Mouse (Mus musculus): ENCODE results near the gene Syce1l.

The Syce1l gene

DNA sequence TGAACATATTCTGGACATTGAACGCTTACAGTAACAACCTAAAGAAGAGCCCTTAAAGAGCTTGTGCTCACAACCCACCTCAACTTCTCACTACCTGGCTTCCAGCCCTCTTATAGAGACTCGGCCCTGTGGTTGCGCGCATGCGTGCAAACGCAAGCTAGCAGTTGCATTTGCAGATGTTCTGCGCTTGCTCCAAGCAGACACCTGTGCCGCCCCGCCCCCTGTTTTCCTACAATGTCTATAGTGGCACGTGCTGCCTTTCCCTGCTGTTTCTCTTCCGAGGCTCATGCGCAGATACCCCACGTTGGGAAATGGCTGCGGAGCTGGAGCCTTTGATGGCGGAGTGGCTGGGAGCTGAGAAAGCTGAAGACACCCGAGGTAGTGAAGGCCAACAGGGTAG, at the start of gene Syce1l:
Syce1l (plus strand) TSS at position 288 of the 400 bp plus-strand sequence.
- no peak for DNase-seq (ENCODE audit: extremely low read depth, insufficient read length, low spot score)

DNA sequence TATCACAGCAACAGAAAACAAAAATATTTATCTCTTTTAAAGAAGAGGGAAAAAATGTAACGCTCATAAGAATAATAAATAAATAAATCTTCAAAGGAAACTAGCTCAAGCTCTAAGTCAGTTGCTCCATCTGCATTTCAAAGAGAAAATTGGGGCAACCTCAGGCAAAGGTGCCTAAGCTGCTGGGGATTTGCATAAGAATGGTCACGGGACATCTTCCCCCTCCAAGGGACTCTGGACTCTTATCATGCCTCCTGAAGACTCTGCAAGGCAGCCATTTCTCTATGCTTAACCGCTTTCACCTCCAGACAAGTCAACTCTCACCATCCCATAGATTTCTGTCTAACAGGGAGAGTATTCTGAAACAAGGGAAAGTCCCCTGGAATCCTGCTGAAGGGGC, 44.6 kb upstream of the Syce1l start:
- no peak for DNase-seq (ENCODE audit: extremely low read depth, insufficient read length, low spot score)

DNA sequence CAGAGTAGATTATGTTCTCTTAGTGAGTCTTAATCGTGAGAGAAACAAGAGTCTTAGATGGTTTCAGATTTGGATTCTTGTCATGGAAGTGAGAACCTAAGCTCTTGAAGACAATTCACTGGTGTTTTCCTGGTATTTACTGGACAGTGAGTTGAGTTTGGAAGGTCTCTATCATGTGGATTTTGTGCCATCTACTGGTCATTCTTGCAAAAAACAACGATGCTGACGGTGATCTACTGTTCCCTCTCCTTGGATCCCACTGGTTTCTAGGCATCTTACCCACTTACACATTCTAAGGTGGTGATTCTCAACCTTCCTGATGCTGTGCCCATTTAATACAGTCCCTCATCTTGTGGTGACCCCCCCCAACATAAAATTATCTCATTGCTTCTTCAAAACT, 10.4 kb upstream of the Syce1l start:
- no peak for DNase-seq (ENCODE audit: extremely low read depth, insufficient read length, low spot score)

GRCm38 (mm10) chr8:113634161-113634560, 8.9 kb upstream of the Syce1l start:
- no peak for DNase-seq (ENCODE audit: extremely low read depth, insufficient read length, low spot score)

GRCm38 (mm10) chr8:113634670-113635591, 8.1 kb upstream of the Syce1l start, which contains the start of gene Mon1b:
Mon1b (plus strand) TSS chr8:113635587.
- DNase-seq (ENCODE audit: extremely low read depth, insufficient read length, low spot score), result peak; percentile 91

DNA sequence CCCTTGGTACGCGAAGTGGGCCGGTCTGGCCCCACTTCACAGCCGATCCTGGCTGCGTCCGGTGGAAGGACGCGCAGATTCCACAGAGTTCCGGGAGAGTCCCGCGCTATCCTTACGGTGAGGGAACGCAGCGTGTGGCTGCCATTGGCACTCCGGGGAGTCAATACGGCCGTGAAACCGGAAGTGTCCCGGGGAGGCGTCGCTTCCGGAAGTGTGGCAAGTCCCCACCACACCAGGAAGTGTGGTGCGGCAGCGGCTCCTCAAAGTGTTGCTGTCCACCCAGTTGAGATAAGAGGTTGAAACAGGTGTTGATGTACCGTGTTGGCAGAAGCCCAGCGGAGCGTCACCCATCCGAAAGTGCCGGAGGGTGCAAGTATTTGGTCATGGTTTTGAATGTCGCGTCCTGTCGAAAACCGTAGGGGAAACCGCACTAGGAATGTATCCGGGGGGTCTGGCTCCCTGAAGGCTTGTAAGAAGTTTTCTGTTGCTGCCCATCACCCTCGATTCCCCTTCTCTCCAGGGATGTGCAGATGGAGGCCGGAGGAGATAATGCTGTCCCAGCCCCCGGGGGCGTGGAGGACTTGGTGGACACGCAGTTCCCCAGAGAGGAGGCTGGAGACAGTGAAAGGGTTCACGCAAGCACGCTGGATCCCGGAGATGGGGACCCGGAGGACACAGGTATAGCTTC, 7.3 kb upstream of the Syce1l start:
- DNase-seq (ENCODE audit: extremely low read depth, insufficient read length, low spot score), result peak; percentile 95

- DNase-seq (ENCODE audit: extremely low read depth, insufficient read length, low spot score), result no peak
These were observed 6.8 kb upstream of the Syce1l start for GRCm38 (mm10) chr8:113636280-113636628.

GRCm38 (mm10) chr8:113640357-113640756, 2.7 kb upstream of the Syce1l start:
- no peak for DNase-seq (ENCODE audit: extremely low read depth, insufficient read length, low spot score)

GRCm38 (mm10) chr8:113643479-113644210, 632 bp downstream of the Syce1l start:
- no peak for DNase-seq (ENCODE audit: extremely low read depth, insufficient read length, low spot score)

- DNase-seq (ENCODE audit: extremely low read depth, insufficient read length, low spot score), result no peak
These were observed 2.2 kb downstream of the Syce1l start for GRCm38 (mm10) chr8:113645220-113645619.

- no peak for DNase-seq (ENCODE audit: extremely low read depth, insufficient read length, low spot score)
These were observed 9.4 kb downstream of the Syce1l start for GRCm38 (mm10) chr8:113652450-113652849.

DNA sequence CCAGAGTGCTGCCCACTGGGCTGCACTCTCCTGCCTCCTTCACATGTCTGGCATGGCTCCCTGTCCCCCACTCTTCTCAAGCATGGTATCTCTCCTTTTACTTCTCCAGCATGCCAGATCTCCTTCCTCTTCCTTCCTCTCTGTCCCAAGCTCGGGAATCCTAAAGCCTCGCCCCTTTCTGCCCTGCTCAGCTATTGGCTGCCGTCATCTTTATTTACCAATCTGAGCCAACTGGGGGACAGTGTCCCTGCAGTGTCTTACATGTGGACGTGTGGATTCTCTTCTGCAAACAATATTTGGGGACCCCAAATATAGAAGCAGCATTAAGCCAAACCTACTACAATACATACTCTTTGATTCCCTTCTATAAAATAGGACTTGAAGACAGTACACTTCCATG, 10.1 kb downstream of the Syce1l start:
- no peak for DNase-seq (ENCODE audit: extremely low read depth, insufficient read length, low spot score)

- no peak for DNase-seq (ENCODE audit: extremely low read depth, insufficient read length, low spot score)
These were observed 13.1 kb downstream of the Syce1l start for GRCm38 (mm10) chr8:113656154-113656553.

GRCm38 (mm10) chr8:113656681-113657298, 13.8 kb downstream of the Syce1l start:
- no peak for DNase-seq (ENCODE audit: extremely low read depth, insufficient read length, low spot score)

DNA sequence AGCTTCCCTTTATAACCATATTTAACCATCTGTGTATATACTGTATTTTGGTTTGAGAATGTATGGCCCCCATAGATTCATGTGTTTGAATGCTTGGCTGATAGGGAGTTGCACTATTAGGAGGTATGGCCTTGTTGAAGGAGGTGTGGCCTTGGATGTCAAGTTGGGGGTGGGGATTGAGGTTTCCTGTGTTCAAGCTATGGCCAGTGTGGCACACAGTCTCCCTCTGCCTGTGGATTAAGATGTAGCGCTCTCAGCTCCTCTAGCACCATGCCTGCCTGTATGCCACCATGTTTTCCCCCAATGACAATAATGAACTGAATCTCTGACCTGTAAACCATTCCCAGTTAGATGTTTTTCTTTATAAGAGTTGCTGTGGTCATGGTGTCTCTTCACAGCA, 17.1 kb downstream of the Syce1l start:
- no peak for DNase-seq (ENCODE audit: extremely low read depth, insufficient read length, low spot score)

DNA sequence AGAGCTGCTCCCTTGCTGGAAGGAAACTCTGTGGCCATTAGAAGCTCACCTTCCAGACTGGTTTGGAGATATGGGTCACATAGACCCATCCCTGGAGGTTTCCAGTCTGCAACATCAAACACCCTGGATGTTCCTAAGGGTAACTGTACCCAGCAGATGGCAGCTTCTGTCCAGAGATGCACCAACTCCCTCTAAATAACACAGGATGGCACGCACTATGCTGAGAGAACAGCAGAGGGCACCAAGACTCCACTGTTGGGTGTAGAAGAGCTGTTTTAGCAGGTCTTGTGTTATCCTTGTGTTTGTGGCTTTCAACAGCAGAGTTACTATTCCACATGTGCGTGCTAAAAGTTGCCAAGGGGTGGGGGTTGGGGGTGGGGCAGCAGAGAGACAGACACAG, 21.5 kb downstream of the Syce1l start:
- DNase-seq (ENCODE audit: extremely low read depth, insufficient read length, low spot score), result peak; percentile 54

GRCm38 (mm10) chr8:113665036-113665435, 22.0 kb downstream of the Syce1l start:
- no peak for DNase-seq (ENCODE audit: extremely low read depth, insufficient read length, low spot score)

DNA sequence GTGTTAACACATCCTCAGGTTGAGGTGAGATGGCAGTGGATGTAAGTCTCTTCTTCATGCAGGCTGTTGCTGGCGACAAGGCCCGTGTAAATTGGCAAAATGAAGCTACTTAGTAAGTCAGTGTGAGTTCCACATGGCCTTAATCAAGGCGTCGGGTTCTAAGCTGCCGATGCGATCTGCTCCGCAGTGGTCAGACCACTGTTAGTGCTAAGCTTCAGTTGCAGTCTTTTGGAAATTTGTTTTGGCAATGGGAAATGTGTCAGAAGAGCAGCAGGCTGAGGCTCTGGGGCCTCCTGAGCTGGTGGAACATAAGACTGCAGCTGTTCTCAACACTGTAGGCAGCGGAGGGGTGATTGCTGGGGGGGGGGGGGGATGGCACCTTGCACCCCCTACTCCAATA, 22.9 kb downstream of the Syce1l start:
- DNase-seq (ENCODE audit: extremely low read depth, insufficient read length, low spot score), result no peak

GRCm38 (mm10) chr8:113666714-113667432, 23.9 kb downstream of the Syce1l start:
- DNase-seq (ENCODE audit: extremely low read depth, insufficient read length, low spot score), result no peak

DNA sequence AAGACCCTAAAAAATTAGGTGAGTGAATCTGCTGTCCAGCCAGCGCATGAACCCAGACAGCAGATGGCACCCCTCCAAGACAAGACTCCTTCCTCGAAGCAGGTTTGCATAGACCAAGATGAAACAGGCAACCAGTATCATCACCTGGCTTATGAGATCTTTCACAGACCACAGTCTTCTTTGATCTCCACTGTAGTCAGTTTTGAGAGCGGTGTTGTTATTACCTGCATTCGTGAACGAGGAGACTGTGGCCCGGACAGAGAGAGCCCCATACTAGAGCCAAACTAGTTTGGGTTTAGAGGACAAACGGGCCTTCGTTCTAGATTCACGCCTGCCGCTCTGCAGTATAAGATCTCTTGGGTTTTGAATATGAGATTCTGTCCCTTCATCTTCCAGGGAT, 26.9 kb downstream of the Syce1l start:
- DNase-seq (ENCODE audit: extremely low read depth, insufficient read length, low spot score), result no peak
